Mouse (Mus musculus) lung, postnatal 25 days (tissue): Measurements from ENCODE around the gene Urgcp.

Experiments used
- DNase-seq: peaks from one replicate; pipeline ENCODE4 v3.0.0; 2022; ENCODE audit warnings: low spot score

Urgcp gene

DNA sequence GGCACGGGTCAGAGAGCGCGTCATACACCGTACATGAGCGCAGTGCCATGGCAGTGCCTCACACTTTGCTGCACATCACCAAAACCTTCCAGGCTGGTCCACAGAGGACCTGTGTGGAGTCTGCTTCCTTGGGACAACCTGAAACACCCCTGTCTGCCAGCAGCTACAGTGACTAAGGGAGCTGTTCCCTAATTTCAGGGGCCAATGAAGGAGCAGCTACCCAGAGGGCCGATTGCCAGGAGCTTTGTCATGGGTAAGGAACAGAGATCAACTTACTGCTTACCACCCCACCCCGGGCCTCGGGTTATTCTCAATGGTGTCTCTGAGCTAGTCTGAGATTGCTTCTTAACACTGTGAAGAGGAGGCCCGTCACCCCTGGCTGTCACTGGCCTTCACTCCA is 47.0 kb downstream of the Urgcp start:
- DNase-seq: no peak

DNA sequence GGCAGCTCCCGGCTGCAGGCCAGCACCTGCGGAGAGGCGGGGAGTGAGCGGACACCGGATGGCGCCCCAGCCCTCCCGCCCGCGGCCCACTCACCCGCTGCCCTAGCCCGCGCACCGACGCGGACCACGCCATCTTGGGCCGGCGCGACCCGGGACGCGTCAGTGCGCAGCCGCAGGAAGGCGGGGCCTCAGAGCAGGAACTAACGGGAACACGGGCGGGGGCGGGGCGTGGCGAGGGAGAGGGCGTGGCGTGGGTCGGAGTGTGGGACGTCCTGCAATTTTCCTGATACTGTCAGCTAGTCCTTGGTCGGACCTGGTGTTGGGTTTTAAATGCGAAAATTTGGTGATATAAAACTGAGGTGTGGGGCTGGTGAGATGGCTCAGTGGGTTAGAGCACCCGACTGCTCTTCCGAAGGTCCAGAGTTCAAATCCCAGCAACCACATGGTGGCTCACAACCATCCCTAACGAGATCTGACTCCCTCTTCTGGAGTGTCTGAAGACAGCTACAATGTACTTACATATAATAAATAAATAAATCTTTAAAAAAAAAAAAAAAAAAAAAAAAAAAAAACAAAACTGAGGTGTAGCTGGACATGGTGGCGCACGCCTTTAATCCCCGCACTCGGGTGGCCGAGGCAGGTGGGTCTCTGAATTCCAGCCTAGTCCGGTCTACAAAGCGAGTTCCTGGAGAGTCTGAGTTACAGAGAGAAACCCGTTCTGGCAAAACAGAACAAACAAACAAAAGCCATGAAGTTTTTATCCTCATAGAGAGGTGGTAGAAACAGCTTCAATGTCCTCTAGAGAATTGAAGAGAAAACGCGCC is 54.4 kb downstream of the Urgcp start:
- DNase-seq: peak; percentile 92

DNA sequence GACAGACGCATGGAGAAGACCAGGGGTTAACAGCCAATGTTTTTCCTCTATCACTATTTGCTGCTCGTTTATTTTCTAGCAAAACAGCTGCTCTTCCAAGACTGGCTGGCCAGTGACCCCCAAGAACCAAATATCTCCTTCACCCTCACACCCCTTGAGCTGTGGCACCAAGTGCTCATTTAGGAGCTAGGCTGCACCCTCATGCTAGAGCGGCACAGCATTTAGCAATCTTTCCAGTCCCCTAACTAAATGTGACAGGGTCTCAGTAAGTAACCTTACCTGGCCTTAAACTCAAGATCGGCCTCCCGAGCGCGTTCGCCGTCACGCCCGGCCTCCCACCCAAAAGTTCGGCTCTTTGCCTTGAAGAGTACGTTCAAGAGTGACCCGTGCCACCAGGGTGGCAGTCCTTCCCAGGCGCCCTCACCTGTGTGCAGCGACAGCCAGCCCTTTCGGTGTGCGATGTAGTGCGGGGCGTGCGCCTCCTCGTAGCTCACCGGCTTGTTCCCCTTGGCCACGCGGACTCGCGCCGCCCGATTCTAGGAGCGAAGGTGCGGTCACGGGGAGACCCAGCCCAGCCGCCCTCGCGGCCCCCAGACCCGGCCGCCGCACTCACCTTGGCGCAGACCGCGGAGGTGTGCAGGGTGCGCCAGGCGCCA is 55.2 kb downstream of the Urgcp start:
- peak; percentile 9 for DNase-seq

GRCm38 (mm10) chr11:5705972-5706371 is 56.2 kb downstream of the Urgcp start:
- DNase-seq: no peak

DNA sequence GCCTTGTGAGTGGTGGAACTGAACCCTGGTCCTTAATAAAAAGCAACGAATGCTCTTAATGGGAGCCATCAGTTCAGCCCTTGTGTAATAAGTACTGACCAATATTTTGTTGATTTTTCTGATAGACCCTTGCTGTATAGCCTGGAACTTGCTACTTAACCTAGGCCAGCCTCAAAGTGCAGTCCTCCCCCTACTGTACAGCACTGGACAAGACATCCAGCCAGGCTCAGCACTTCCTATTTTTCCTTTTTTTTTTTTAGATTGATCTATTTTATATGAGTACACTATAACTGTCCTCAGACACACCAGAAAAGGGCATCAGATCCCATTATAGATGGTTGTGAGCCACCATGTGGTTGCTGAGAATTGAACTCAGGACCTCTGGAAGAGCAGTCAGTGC is 58.8 kb downstream of the Urgcp start:
- no peak for DNase-seq

DNA sequence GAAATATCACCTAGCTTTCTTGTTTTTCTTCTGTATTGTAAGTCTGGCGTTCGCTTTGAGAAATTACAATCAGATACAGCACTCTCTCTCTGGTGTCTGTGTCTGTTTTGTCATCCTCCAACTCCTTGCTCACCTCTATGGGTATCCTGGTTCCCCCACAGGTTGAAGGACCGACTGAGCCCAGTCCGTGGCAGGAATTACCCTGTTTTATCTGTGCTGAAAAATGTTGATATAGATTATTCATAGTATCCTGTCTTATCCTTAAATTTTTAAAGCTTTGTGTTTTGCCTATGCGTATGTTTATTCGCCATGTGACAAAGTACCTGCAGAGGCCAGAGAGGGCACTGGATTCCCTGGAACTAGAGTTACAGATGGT is 59.2 kb downstream of the Urgcp start:
- DNase-seq: no peak

GRCm38 (mm10) chr11:5702271-5702956 is 59.8 kb downstream of the Urgcp start:
- no peak for DNase-seq

GRCm38 (mm10) chr11:5701821-5702220 is 60.4 kb downstream of the Urgcp start:
- DNase-seq: no peak

DNA sequence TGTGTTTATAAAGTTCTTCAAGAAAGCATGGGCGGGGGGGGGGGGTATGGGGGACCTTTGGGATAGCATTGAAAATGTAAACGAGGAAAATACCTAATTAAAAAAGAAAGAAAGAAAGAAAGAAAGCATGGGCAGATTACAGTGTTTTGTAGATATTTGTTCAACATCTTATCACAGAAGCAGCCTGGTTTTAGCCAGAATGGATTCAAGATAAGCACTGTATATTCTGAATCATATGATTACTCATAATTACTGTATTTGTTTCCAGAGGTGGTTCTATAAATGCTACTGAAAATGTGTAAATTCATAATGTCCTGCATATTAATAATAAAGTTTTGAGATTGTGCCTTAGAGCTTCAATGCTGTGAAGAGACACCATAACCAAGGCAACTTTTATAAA is 60.9 kb downstream of the Urgcp start:
- DNase-seq: no peak

DNA sequence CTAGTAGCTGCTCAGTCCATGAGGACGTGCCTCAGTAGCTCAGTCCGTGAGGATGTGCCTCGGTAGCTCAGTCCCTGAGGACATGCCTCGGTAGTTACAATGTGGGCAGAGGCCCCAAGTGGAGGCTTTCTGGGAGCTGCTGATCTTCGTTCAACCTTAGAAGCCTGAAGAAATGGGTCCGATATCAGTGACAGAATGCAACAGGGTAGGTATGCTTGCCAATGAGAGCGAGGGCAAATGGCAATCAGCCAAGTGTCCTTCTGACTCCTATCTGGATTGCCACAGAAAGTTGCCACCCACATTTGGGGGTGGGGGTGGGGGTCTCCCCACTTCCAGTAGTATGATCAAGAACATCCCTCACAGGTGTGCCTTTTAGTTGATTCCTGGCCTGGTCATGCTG is 61.4 kb downstream of the Urgcp start:
- DNase-seq: no peak

DNA sequence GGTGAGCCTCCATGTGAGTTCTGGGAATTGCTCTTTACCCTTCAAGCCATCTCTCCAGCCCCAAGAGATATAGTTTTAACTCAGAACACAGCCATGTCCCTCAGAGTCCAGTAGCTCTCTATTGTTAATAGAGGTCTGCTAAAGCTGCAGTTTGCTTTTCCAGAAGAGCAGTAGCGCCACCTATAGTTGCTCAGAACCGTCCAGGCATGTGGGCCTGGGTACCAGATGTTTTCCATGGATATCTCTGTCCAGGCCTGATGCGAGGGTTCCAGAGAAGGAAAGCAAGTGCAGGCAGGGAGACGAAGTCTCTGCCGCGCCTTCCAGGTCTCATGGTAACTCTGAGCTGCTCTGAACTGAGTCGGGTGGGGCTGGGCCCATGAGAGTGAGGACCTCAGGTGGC is 70.4 kb downstream of the Urgcp start:
- peak; percentile 41 for DNase-seq

DNA sequence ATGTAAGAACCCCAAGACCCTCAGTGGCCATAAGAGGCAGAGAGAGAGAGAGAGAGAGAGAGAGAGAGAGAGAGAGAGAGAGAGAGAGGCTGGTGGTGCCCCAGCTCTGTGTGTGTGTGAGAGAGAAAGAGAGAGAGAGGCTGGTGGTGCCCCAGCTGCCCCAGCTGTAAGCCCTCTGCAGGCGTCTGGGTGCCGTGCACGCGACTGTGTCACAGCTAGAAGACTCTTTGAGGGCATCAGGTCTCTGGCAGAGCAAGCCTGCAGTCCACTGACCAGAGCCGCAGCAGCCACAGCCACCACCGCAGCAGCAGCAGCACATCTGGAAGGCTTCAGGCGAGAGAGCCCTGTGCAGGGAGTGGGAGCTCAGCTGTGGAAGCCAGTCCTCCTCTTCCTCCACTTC is 77.9 kb downstream of the Urgcp start:
- DNase-seq: no peak

- DNase-seq: no peak
Measured at GRCm38 (mm10) chr11:5682541-5682940, 79.6 kb downstream of the Urgcp start.
